Mouse (Mus musculus): Measurements from ENCODE around the gene Taldo1. TPM values are rescaled to one million over a fixed set of nuclear protein-coding genes. Genes with fewer than 3 reads are reported as not detected.

Taldo1 gene
- 19.4 TPM for polyA plus RNA-seq (2014; fragmentation: Illumina TruSeq; extraction: RNeasy Lipid Tissue Mini Kit (QIAGEN cat#74804); ENCODE audit: low read depth, low replicate concordance)

GRCm38 (mm10) chr7:141391625-141392551, at the start of gene Taldo1:
Gene Taldo1, plus strand, starts transcription at chr7:141392199.

GRCm38 (mm10) chr7:141413809-141414584, 22.0 kb downstream of the Taldo1 start, which contains the start of gene Gatd1:
Gene Gatd1, minus strand, starts transcription at chr7:141414136.

GRCm38 (mm10) chr7:141429310-141429709, 37.3 kb downstream of the Taldo1 start, which contains the start of gene Cend1:
Gene Cend1, minus strand, starts transcription at chr7:141429491.

GRCm38 (mm10) chr7:141437178-141438120, 45.5 kb downstream of the Taldo1 start, which contains the start of gene Slc25a22:
Gene Slc25a22, minus strand, starts transcription at chr7:141437892.

GRCm38 (mm10) chr7:141443828-141444237, 51.8 kb downstream of the Taldo1 start, which contains the start of gene Pidd1:
Gene Pidd1, minus strand, starts transcription at chr7:141444025.

GRCm38 (mm10) chr7:141447110-141447991, 55.4 kb downstream of the Taldo1 start, which contains the start of gene Rplp2:
Gene Rplp2, plus strand, starts transcription at chr7:141447370.

Other genes starting within 250 kb of the Taldo1 start
- 2.4 TPM for gene Rnh1, start 219.3 kb upstream of the Taldo1 start, polyA plus RNA-seq (2014; fragmentation: Illumina TruSeq; extraction: RNeasy Lipid Tissue Mini Kit (QIAGEN cat#74804); ENCODE audit: low read depth, low replicate concordance)
- 5.6 TPM for gene Hras, start 198.2 kb upstream of the Taldo1 start, polyA plus RNA-seq (2014; fragmentation: Illumina TruSeq; extraction: RNeasy Lipid Tissue Mini Kit (QIAGEN cat#74804); ENCODE audit: low read depth, low replicate concordance)
- 1.1 TPM for gene Lrrc56, start 198.0 kb upstream of the Taldo1 start, polyA plus RNA-seq (2014; fragmentation: Illumina TruSeq; extraction: RNeasy Lipid Tissue Mini Kit (QIAGEN cat#74804); ENCODE audit: low read depth, low replicate concordance)
- gene Lmntd2, start 178.1 kb upstream of the Taldo1 start, polyA plus RNA-seq (2014; fragmentation: Illumina TruSeq; extraction: RNeasy Lipid Tissue Mini Kit (QIAGEN cat#74804); ENCODE audit: low read depth, low replicate concordance): 0.66 TPM
- 12.7 TPM for gene Rassf7, start 176.3 kb upstream of the Taldo1 start, polyA plus RNA-seq (2014; fragmentation: Illumina TruSeq; extraction: RNeasy Lipid Tissue Mini Kit (QIAGEN cat#74804); ENCODE audit: low read depth, low replicate concordance)
- gene Phrf1, start 163.4 kb upstream of the Taldo1 start, polyA plus RNA-seq (2014; fragmentation: Illumina TruSeq; extraction: RNeasy Lipid Tissue Mini Kit (QIAGEN cat#74804); ENCODE audit: low read depth, low replicate concordance): 19.9 TPM
- 74.8 TPM for gene Irf7, start 125.7 kb upstream of the Taldo1 start, polyA plus RNA-seq (2014; fragmentation: Illumina TruSeq; extraction: RNeasy Lipid Tissue Mini Kit (QIAGEN cat#74804); ENCODE audit: low read depth, low replicate concordance)
- gene Cdhr5, start 115.4 kb upstream of the Taldo1 start, polyA plus RNA-seq (2014; fragmentation: Illumina TruSeq; extraction: RNeasy Lipid Tissue Mini Kit (QIAGEN cat#74804); ENCODE audit: low read depth, low replicate concordance): 135 TPM
- not detected for gene Sct, start 113.1 kb upstream of the Taldo1 start, polyA plus RNA-seq (2014; fragmentation: Illumina TruSeq; extraction: RNeasy Lipid Tissue Mini Kit (QIAGEN cat#74804); ENCODE audit: low read depth, low replicate concordance)
- not detected for gene Drd4, start 100.2 kb upstream of the Taldo1 start, polyA plus RNA-seq (2014; fragmentation: Illumina TruSeq; extraction: RNeasy Lipid Tissue Mini Kit (QIAGEN cat#74804); ENCODE audit: low read depth, low replicate concordance)
- 1.6 TPM for gene Deaf1, start 64.5 kb upstream of the Taldo1 start, polyA plus RNA-seq (2014; fragmentation: Illumina TruSeq; extraction: RNeasy Lipid Tissue Mini Kit (QIAGEN cat#74804); ENCODE audit: low read depth, low replicate concordance)
- gene Tmem80, start 64.5 kb upstream of the Taldo1 start, polyA plus RNA-seq (2014; fragmentation: Illumina TruSeq; extraction: RNeasy Lipid Tissue Mini Kit (QIAGEN cat#74804); ENCODE audit: low read depth, low replicate concordance): 17.6 TPM
- gene Eps8l2, start 53.3 kb upstream of the Taldo1 start, polyA plus RNA-seq (2014; fragmentation: Illumina TruSeq; extraction: RNeasy Lipid Tissue Mini Kit (QIAGEN cat#74804); ENCODE audit: low read depth, low replicate concordance): 14.2 TPM
- gene Gatd1, start 21.9 kb downstream of the Taldo1 start, polyA plus RNA-seq (2014; fragmentation: Illumina TruSeq; extraction: RNeasy Lipid Tissue Mini Kit (QIAGEN cat#74804); ENCODE audit: low read depth, low replicate concordance): 10.9 TPM
- gene Cend1, start 37.3 kb downstream of the Taldo1 start, polyA plus RNA-seq (2014; fragmentation: Illumina TruSeq; extraction: RNeasy Lipid Tissue Mini Kit (QIAGEN cat#74804); ENCODE audit: low read depth, low replicate concordance): 1.3 TPM
- gene Slc25a22, start 45.7 kb downstream of the Taldo1 start, polyA plus RNA-seq (2014; fragmentation: Illumina TruSeq; extraction: RNeasy Lipid Tissue Mini Kit (QIAGEN cat#74804); ENCODE audit: low read depth, low replicate concordance): 1.7 TPM
- 0.28 TPM for gene Pidd1, start 51.8 kb downstream of the Taldo1 start, polyA plus RNA-seq (2014; fragmentation: Illumina TruSeq; extraction: RNeasy Lipid Tissue Mini Kit (QIAGEN cat#74804); ENCODE audit: low read depth, low replicate concordance)
- 29.5 TPM for gene Rplp2, start 55.2 kb downstream of the Taldo1 start, polyA plus RNA-seq (2014; fragmentation: Illumina TruSeq; extraction: RNeasy Lipid Tissue Mini Kit (QIAGEN cat#74804); ENCODE audit: low read depth, low replicate concordance)
- 3.7 TPM for gene Pnpla2, start 63.0 kb downstream of the Taldo1 start, polyA plus RNA-seq (2014; fragmentation: Illumina TruSeq; extraction: RNeasy Lipid Tissue Mini Kit (QIAGEN cat#74804); ENCODE audit: low read depth, low replicate concordance)
- gene Cracr2b, start 68.9 kb downstream of the Taldo1 start, polyA plus RNA-seq (2014; fragmentation: Illumina TruSeq; extraction: RNeasy Lipid Tissue Mini Kit (QIAGEN cat#74804); ENCODE audit: low read depth, low replicate concordance): 1.9 TPM
- gene Cd151, start 75.2 kb downstream of the Taldo1 start, polyA plus RNA-seq (2014; fragmentation: Illumina TruSeq; extraction: RNeasy Lipid Tissue Mini Kit (QIAGEN cat#74804); ENCODE audit: low read depth, low replicate concordance): 35.4 TPM
- 0.79 TPM for gene Polr2l, start 82.9 kb downstream of the Taldo1 start, polyA plus RNA-seq (2014; fragmentation: Illumina TruSeq; extraction: RNeasy Lipid Tissue Mini Kit (QIAGEN cat#74804); ENCODE audit: low read depth, low replicate concordance)
- 0.79 TPM for gene Tspan4, start 83.0 kb downstream of the Taldo1 start, polyA plus RNA-seq (2014; fragmentation: Illumina TruSeq; extraction: RNeasy Lipid Tissue Mini Kit (QIAGEN cat#74804); ENCODE audit: low read depth, low replicate concordance)
- gene Chid1, start 147.7 kb downstream of the Taldo1 start, polyA plus RNA-seq (2014; fragmentation: Illumina TruSeq; extraction: RNeasy Lipid Tissue Mini Kit (QIAGEN cat#74804); ENCODE audit: low read depth, low replicate concordance): 4.4 TPM
- gene Ap2a2, start 170.0 kb downstream of the Taldo1 start, polyA plus RNA-seq (2014; fragmentation: Illumina TruSeq; extraction: RNeasy Lipid Tissue Mini Kit (QIAGEN cat#74804); ENCODE audit: low read depth, low replicate concordance): 59.0 TPM

Measured in sigmoid colon, adult 10 weeks (tissue).